Mouse (Mus musculus): ENCODE data around the gene Agps. TPM values are rescaled to one million over a fixed set of nuclear protein-coding genes. Genes with fewer than 3 reads are reported as not detected.

Agps gene
- 10 to 100 TPM; 34.1 to 37.6 TPM for total RNA-seq (2021)

GRCm38 (mm10) chr2:75831881-75832633, at the start of gene Agps:
Gene Agps (plus strand): TSS chr2:75832177.
- intact Hi-C loops (cut with DNase I), result loop anchor here (5.0 kb wide), 1 partner anchor 45 kb away; no protein-coding TSS in a partner anchor
- peak; percentile 81 for DNase-seq (ENCODE audit: low spot score)

- intact Hi-C loops (cut with DNase I), result loop anchor here (2.0 to 10.0 kb wide), 4 partner anchors 46 to 279 kb away; partner anchors contain the start of gene Agps
- no peak for DNase-seq (ENCODE audit: low spot score)
Observed at GRCm38 (mm10) chr2:75786075-75786474, 45.9 kb upstream of the Agps start.

DNA sequence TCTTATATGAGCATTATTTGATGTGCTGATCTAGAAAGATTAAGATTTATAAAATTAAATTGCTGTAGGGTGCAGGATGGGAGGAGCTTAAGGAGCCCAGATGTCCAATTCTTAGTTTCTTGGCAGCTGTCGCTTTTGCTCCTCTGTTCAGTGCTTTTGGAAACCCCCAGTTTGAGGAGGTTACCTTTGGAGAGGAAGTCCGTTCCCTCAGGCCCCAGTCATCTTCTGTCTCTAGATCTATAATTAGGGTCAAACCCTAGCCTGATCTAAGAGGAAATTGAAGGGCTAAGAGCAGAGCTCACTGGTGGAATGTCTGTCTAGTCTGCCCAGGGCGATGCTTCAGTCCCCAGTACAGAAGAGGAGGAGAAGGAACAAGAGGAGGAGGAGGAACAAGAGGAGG, 43.5 kb upstream of the Agps start:
- no peak for DNase-seq (ENCODE audit: low spot score)
- intact Hi-C loops (cut with DNase I), result loop anchor here (5.0 to 10.0 kb wide), 2 partner anchors 44 to 276 kb away; partner anchors contain the start of gene Agps

GRCm38 (mm10) chr2:75789959-75790523, 41.9 kb upstream of the Agps start:
- DNase-seq (ENCODE audit: low spot score), result no peak
- intact Hi-C loops (cut with DNase I), result loop anchor here (5.0 to 10.0 kb wide), 2 partner anchors 42 to 275 kb away; partner anchors contain the start of gene Agps

DNA sequence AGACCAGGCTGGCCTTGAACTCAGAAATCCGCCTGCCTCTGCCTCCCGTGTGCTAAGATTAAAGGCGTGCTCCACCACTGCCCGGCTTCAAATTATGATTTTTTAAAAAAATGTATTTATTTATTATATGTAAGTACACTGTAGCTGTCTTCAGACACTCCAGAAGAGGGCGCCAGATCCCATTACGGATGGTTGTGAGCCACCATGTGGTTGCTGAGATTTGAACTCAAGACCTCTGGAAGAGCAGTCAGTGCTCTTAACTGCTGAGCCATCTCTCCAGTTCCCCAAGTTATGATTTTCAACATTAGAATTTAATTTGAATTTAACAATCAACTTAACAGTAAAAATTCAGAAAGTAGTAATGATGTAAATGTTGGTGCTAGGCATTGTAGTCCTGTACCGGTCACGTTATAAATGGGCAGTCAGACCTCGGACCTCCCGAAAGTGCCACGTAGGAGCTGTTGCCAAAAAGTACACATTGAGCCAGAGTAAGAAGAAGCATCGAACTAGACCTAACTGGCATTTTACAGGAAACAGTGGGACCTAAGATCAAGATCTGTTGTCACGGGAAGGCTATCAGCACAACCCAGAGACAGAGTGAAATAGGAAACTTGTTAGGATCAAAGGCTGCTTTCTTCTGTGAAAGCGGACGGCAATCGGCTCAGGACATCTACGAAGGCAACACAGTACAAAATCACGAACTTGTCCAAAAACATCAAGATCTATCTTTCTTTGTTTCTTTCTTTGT, 40.2 kb upstream of the Agps start:
- intact Hi-C loops (cut with DNase I), result no loop called here
- no peak for DNase-seq (ENCODE audit: low spot score)

GRCm38 (mm10) chr2:75792377-75793203, 39.4 kb upstream of the Agps start:
- intact Hi-C loops (cut with DNase I), result no loop called here
- DNase-seq (ENCODE audit: low spot score), result peak; percentile 8

DNA sequence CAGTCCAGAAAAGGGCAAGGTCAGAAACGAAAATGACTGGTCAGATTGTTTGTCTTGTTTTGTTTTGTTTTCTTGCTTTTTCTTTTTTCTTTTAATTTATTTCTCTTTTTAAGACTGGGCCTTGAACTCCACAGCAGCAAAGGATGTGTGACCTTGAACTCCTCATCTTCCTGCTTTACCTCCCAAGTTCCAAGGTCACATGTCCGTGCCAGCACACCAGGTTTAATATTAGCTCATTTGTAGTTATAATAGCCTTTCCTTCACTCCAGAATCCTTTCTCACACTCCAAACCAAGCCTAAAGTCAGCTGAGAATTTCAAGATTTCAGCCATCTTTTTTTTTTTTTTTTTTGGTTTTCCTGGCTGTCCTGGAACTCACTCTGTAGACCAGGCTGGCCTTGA, 35.8 kb upstream of the Agps start:
- intact Hi-C loops (cut with DNase I), result no loop called here

DNA sequence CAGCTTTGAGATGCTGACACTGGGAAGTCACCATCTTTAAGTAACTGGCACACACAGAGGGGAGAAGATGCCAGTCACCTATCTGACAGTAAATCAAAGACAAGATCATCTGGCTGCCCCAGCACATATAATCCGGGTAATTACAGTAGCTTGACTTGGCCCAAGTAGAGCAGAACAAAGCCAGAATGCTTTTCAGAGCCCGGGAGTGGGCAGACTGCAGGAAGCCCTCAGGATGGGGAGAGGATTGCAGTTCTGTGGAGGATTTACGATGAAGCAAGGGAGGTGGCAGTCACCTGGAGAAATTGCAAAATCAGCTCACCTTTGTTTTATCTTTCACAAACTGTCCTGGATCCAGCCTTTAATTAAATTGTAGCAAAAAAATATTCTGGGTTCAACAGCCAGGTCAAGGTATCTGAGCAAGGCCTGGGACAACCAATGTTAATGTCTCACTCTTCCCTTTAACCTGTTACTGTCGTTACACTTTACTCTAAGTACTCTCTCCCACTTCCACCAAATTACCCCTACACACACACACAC, 33.5 kb upstream of the Agps start:
- intact Hi-C loops (cut with DNase I), result no loop called here
- no peak for DNase-seq (ENCODE audit: low spot score)

More for the DNA sequence above, 35.8 kb upstream of the Agps start:
- DNase-seq (ENCODE audit: low spot score), result no peak

DNA sequence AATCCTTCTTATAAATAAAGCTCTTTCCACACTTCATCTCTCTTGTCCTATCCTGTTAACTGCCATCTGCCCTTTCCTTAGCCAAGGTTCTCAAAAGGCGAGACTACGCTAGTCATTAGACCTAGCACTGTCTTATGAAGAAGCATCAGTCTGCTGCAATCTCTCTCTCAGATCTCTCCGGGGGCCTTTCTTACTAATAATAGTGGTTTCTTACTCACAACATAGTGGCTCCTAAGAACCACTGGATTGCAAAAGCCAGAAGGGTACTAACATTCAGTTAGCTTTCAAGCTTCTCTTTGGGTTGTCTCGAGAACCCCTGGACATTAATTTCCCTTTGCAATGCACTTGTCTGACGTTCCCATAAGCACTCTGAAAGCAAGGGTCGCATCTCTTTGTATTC, 26.2 kb upstream of the Agps start:
- no peak for DNase-seq (ENCODE audit: low spot score)
- intact Hi-C loops (cut with DNase I), result no loop called here

DNA sequence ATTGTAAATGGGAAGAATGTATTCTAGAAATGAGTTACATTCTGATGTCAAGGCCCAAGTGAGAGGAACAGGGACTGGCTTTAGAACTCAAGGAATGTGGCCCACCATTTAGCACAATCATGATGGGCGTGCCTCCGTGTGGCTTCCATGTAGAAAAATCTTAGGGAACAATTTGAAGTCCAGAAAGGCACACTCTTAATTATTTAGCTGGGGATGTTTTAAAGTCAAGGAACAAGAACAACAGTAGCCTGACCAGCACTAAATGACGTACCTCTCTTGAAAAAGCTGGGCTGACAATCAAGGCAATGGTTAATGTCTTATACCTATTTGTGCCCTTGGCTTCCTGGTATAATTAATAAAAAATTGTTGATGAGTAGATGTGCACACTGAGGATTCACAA, 25.1 kb upstream of the Agps start:
- intact Hi-C loops (cut with DNase I), result no loop called here
- DNase-seq (ENCODE audit: low spot score), result no peak

DNA sequence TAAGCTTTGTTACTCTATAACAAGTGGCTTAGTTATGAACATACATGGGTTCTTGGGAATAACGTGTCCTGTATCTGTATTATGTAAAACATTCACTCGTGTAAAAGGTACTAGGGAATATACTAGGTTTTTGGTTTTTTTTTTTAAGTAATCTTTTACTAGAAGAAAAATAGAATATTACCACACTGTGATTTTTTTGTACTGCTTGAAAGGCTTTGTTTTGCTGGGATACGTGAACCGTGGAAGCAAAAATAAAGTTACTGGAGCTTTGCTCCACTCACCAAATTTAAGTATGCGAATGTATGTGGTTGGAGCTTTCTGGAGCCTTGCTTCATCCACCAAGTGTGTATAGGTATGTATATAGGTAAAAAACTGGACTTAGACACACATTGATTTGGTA, 24.5 kb upstream of the Agps start:
- intact Hi-C loops (cut with DNase I), result no loop called here
- DNase-seq (ENCODE audit: low spot score), result no peak

GRCm38 (mm10) chr2:75814880-75815279, 17.1 kb upstream of the Agps start:
- intact Hi-C loops (cut with DNase I), result no loop called here
- DNase-seq (ENCODE audit: low spot score), result no peak

- intact Hi-C loops (cut with DNase I), result no loop called here
- no peak for DNase-seq (ENCODE audit: low spot score)
Observed at GRCm38 (mm10) chr2:75815521-75815920, 16.5 kb upstream of the Agps start.

DNA sequence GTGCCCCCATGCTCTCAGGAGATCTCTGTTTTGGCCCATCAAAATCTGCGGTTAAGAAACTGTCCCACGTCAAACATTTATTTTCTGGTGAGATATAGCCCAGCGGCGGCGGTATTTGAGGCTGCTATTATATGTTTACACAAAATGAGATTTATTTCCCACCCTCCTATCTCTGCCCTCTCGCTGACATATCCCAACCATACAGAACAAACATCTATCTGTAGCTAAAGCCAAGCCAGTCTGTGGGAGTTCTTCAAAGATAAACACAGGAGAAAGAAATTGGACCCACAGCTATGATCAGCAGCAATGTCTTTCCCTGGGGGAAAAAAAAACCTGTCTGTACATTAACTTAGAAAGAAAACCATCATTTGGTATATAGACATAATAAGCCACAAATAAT, 15.3 kb upstream of the Agps start:
- no peak for DNase-seq (ENCODE audit: low spot score)
- intact Hi-C loops (cut with DNase I), result no loop called here

DNA sequence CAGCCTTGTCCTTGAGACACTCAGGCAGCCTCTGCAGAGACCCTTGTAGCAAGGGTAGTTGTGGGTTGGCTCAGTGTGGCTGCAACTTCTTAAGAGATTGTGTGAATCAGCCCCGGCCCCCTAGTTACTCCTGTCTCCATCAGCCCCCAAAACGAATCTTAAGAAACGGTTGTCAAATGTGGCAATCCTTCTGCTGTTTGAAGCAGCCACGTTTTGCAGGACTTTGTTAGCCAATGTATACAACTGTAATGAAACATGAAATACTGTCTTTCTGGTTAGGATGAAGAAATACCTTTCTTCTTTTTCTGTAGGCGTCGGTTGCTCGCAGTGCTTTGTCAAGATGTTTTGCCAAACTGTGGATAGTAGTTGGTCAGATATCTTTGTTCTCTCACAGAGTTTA, 13.3 kb upstream of the Agps start:
- DNase-seq (ENCODE audit: low spot score), result no peak
- intact Hi-C loops (cut with DNase I), result no loop called here

GRCm38 (mm10) chr2:75819796-75820195, 12.2 kb upstream of the Agps start:
- DNase-seq (ENCODE audit: low spot score), result no peak
- intact Hi-C loops (cut with DNase I), result no loop called here

- intact Hi-C loops (cut with DNase I), result no loop called here
- DNase-seq (ENCODE audit: low spot score), result peak; percentile 4
Observed at GRCm38 (mm10) chr2:75821971-75822751, 9.8 kb upstream of the Agps start.

GRCm38 (mm10) chr2:75823736-75824135, 8.2 kb upstream of the Agps start:
- DNase-seq (ENCODE audit: low spot score), result no peak
- intact Hi-C loops (cut with DNase I), result no loop called here

- no peak for DNase-seq (ENCODE audit: low spot score)
- intact Hi-C loops (cut with DNase I), result no loop called here
Observed at GRCm38 (mm10) chr2:75824144-75824543, 7.8 kb upstream of the Agps start.
